Mouse (Mus musculus) heart, postnatal 0 days (tissue): ENCODE measurements around the gene Bmpr2. TPM values are rescaled to one million over a fixed set of nuclear protein-coding genes. Genes with fewer than 3 reads are reported as not detected.

ENCODE experiments used
- ATAC-seq: fragments of 200-750 bp; cut with Nextera tagmentation; 2 replicates; pipeline ENCODE4 v1.8.0; 2017; ENCODE audit warnings: low read depth, moderate number of reproducible peaks, moderate library complexity; ENCODE audit not compliant: insufficient read depth
- DNase-seq: peaks from one replicate; pipeline ENCODE4 v3.0.0-alpha.2; 2016; ENCODE audit warnings: low spot score
- H3K27ac ChIP-seq: fragments of 300-500 bp; sonication (generic); 2 replicates; pipeline ENCODE4 v1.5.1; 2014; ENCODE audit warnings: low read depth, mild to moderate bottlenecking
- H3K27me3 ChIP-seq: fragments of 300-500 bp; sonication (generic); 2 replicates; pipeline ENCODE4 v1.6.1; 2014; ENCODE audit warnings: low read length, mixed read lengths; ENCODE audit not compliant: control insufficient read depth, insufficient read depth
- H3K36me3 ChIP-seq: fragments of 300-500 bp; sonication (generic); replicated peaks from 2 replicates; pipeline ENCODE4 v1.6.1; 2014; ENCODE audit warnings: low read length, mixed read lengths; ENCODE audit not compliant: control insufficient read depth, insufficient read depth
- H3K4me1 ChIP-seq: fragments of 300-500 bp; sonication (generic); 2 replicates; pipeline ENCODE4 v1.6.1; 2014; ENCODE audit warnings: antibody characterized with exemption; ENCODE audit not compliant: control insufficient read depth, insufficient read depth
- H3K4me2 ChIP-seq: fragments of 300-500 bp; sonication (generic); 2 replicates; pipeline ENCODE4 v1.6.1; 2014; ENCODE audit warnings: low read depth, mild to moderate bottlenecking, low read length, moderate library complexity
- H3K4me3 ChIP-seq: fragments of 300-500 bp; sonication (generic); 2 replicates; pipeline ENCODE4 v1.5.1; 2014; ENCODE audit warnings: low read depth, low read length
- H3K9ac ChIP-seq: fragments of 300-500 bp; sonication (generic); replicated peaks from 2 replicates; pipeline ENCODE4 v1.6.1; 2014; ENCODE audit warnings: low read depth, low read length, mixed read lengths
- H3K9me3 ChIP-seq: fragments of 300-500 bp; sonication (generic); replicated peaks from 2 replicates; pipeline ENCODE4 v1.6.1; 2016; ENCODE audit warnings: low read length; ENCODE audit not compliant: control insufficient read depth
- CTCF ChIP-seq: IDR thresholded peaks from 2 replicates; pipeline ENCODE4 v1.5.1; 2016; ENCODE audit warnings: antibody characterized with exemption, control low read depth, low read depth
- EP300 ChIP-seq: IDR thresholded peaks from 2 replicates; pipeline ENCODE4 v1.6.1; 2016; ENCODE audit warnings: antibody characterized with exemption, low read depth
- WGBS: fragments of 180-500 bp; shearing (Covaris S2); extraction: QIAGEN DNeasy Blood & Tissue Kit; methylation state at CpG from one replicate; pipeline ENCODE4 v1.1.7; 2014; 5-methylcytosine and 5-hydroxymethylcytosine counted together
- polyA plus RNA-seq: library from polyadenylated mRNA; unstranded; fragments of >200 nt; fragmentation: Nextera tagmentation; extraction: Ambion mirVana; gene quantifications from 2 replicates; pipeline ENCODE4 v1.2.1, GENCODE M21; 2015
- total RNA-seq: library from RNA; depleted of rRNA; stranded (reverse); fragments of >200 nt; gene quantifications from 2 replicates; pipeline ENCODE4 v1.2.3, GENCODE M21; 2014; ENCODE audit warnings: low replicate concordance; rRNA removed

Gene Bmpr2
- total and polyA plus RNA-seq, 2 experiments from 2014 or later = 6.1 to 30.5 TPM

- Histone ChIP-seq H3K27ac (no peak overlapping the region), H3K4me2 (no peak overlapping the region), H3K27me3 (no peaks in the 10 kb centered on the region), H3K4me1 (0 out of 2 replicates have a peak, but pooled peaks cover 3% of the 10 kb centered on the region), H3K9me3 (no peaks in the 10 kb centered on the region), H3K9ac (no peak overlapping the region), H3K36me3 (no peaks in the 10 kb centered on the region), H3K4me3 (no peak overlapping the region)
- ATAC-seq = no peak
- WGBS = 87% methylated on average over 1 of the region's 1 CpGs
- TF ChIP-seq EP300 (no peak), CTCF (no peak)
- no peak for DNase-seq
Measured at GRCm38 (mm10) chr1:59923673-59924072, 160.5 kb downstream of the Bmpr2 start.

GRCm38 (mm10) chr1:59924411-59924810 lies 161.2 kb downstream of the Bmpr2 start:
- H3K9ac ChIP-seq = no peak overlapping the region
- WGBS = 98% methylated on average over 2 of the region's 2 CpGs
- no peaks in the 10 kb centered on the region for H3K36me3 ChIP-seq
- TF ChIP-seq EP300 (no peak), CTCF (no peak)
- H3K27me3 ChIP-seq = no peaks in the 10 kb centered on the region
- no peak for DNase-seq
- H3K4me1 ChIP-seq = 0 out of 2 replicates have a peak, but pooled peaks cover 3% of the 10 kb centered on the region
- ATAC-seq = no peak
- H3K27ac ChIP-seq = no peak overlapping the region
- no peaks in the 10 kb centered on the region for H3K9me3 ChIP-seq
- H3K4me2 ChIP-seq = no peak overlapping the region
- H3K4me3 ChIP-seq = no peak overlapping the region

DNA sequence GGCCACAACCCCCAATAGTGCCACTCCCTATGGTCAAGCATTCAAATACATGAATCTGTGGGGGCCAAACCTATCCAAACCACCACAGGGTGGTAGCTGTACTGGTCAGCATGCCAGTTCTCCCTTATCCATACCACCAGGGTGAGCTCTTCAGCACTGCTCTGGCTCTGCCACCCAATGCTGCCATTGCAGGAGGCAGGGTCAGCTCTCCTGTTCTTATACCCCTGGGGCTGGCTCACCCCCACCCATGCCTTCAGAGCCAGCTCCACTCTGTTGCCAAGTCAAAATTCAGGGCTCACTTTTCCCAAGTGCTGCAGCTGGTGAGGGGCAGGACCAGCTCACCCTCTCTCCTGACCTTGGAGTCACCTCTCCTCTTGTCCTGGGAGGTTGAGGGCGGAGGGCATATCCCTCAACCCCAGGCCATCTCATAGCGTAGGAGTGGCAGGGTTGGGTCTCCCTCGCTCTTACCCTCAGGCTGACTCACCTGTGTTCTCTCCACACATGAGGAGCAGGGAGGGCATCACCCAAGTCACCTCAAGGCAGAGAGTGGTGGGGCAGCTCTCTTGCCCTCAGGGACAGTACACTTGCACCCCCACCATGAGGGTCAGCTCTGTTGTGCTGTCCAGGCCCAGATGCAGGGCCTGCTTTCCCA lies 162.9 kb downstream of the Bmpr2 start:
- H3K27ac ChIP-seq = no peak overlapping the region
- H3K4me1 ChIP-seq = peaks cover 6% of the 10 kb centered on the region; the same call in 1 of the 2 replicates
- no peak overlapping the region for H3K4me2 ChIP-seq
- TF ChIP-seq EP300 = no peak
- TF ChIP-seq CTCF = no peak
- no peaks in the 10 kb centered on the region for H3K9me3 ChIP-seq
- ATAC-seq = no peak
- 94% methylated on average over 3 of the region's 3 CpGs for WGBS
- no peaks in the 10 kb centered on the region for H3K36me3 ChIP-seq
- H3K9ac ChIP-seq = no peak overlapping the region
- H3K27me3 ChIP-seq = no peaks in the 10 kb centered on the region
- no peak for DNase-seq
- H3K4me3 ChIP-seq = no peak overlapping the region

DNA sequence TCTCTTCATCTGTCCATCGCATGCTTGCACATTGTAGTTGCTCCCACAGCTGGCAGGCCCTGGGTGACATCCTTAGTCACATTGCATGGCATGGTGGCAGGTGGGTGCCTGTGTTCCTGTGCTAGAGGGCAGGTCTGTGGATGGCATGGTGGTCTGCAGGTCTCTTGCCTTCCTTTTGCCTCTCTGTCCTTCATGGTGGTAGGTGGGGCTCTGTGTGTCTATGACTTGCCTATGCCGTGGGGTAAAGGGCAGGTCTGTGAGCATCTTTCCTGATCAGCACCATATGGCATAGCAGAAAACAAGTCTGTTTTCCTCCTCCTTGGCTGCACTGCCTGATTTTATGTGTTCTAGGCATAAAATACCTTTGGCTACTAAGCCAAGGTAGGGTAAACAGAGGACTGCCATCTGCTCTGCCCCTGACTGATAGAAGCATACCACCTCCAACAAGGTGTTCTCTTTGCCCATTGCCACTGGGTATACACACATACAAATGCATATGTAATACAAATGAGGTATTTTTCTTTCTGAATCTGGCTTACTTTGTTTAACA lies 164.0 kb downstream of the Bmpr2 start:
- Histone ChIP-seq H3K4me1 (peaks cover 6% of the 10 kb centered on the region; the same call in 1 of the 2 replicates), H3K9me3 (no peaks in the 10 kb centered on the region), H3K36me3 (no peaks in the 10 kb centered on the region), H3K4me3 (no peak overlapping the region), H3K27me3 (no peaks in the 10 kb centered on the region), H3K4me2 (no peak overlapping the region), H3K27ac (no peak overlapping the region), H3K9ac (no peak overlapping the region)
- TF ChIP-seq EP300 (no peak), CTCF (no peak)
- 81% methylated on average over 2 of the region's 2 CpGs for WGBS
- ATAC-seq (no peak), DNase-seq (no peak)

Other genes with a start within 250 kb of the Bmpr2 start
- not detected in 2 replicates for gene Gm973, start 247.1 kb upstream of the Bmpr2 start, total RNA-seq
- 0.14 and 0.65 TPM in 2 replicates for gene Gm973, start 247.1 kb upstream of the Bmpr2 start, polyA plus RNA-seq
- 68.9 and 71.3 TPM in 2 replicates for gene Sumo1, start 92.6 kb upstream of the Bmpr2 start, total RNA-seq
- gene Sumo1, start 92.6 kb upstream of the Bmpr2 start, polyA plus RNA-seq = 186 and 199 TPM in 2 replicates
- gene Nop58, start 78.4 kb upstream of the Bmpr2 start, total RNA-seq = 30.7 and 31.1 TPM in 2 replicates
- gene Nop58, start 78.4 kb upstream of the Bmpr2 start, polyA plus RNA-seq = 70.5 and 82.0 TPM in 2 replicates
- gene Fam117b, start 149.6 kb downstream of the Bmpr2 start, total RNA-seq = 7.3 and 7.7 TPM in 2 replicates
- gene Fam117b, start 149.6 kb downstream of the Bmpr2 start, polyA plus RNA-seq = 2.3 and 2.4 TPM in 2 replicates